In the genomic region with DNA sequence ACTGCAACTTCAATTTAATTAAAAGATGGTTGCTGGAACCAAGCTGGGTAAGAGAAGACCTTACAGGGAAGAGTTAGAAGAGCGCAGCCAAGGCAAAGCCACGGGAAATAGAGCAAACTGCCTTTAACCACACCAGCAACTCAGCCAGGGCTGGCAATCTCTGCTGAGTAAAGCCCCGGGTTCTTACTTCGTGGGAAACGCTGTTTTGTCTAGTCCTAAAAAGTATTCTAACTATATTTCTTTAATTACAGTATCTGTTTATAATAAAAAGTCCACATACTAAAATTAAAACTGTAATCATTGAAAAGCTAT, we compare ENCODE assay signal across 8 mouse cellular contexts.
DNase-seq lines count a peak whose midpoint lies in the region; ATAC-seq and TF ChIP-seq lines count a peak whose summit lies in the region.

No protein-coding gene starts in this region.

- no peaks in the 10 kb centered on the region for H3K36me3 ChIP-seq in kidney, embryonic 16.5 days (ENCODE audit: insufficient read depth, low read length)
- H3K36me3 ChIP-seq in forebrain, embryonic 12.5 days (replicated peaks) = no peaks in the 10 kb centered on the region
- no peaks in the 10 kb centered on the region for H3K36me3 ChIP-seq in midbrain, embryonic 14.5 days (ENCODE audit: control insufficient read depth, insufficient read depth, low read length)

- DNase-seq in kidney, adult 9 months = no peak
- peak; percentile 42 for DNase-seq in kidney, postnatal 10 days
- DNase-seq in midbrain, embryonic 14.5 days = no peak
- DNase-seq in natural killer cell, adult 2 months (ENCODE audit: low spot score in 2 of 2) = no peak
- no peak for DNase-seq in layer of hippocampus, postnatal 25 days (ENCODE audit: extremely low spot score in 1 of 2, low spot score in 1 of 2)

- H3K27ac ChIP-seq in kidney, embryonic 16.5 days (ENCODE audit: low read length) = peak overlapping the region; percentile 82
- H3K27ac ChIP-seq in bone marrow, adult 2 months (ENCODE audit: control insufficient read depth, insufficient read depth, low read depth, low read length, poor library complexity) = peak overlapping the region; percentile 82
- H3K27ac ChIP-seq in forebrain, embryonic 12.5 days = peak overlapping the region; percentile 67
- H3K27ac ChIP-seq in midbrain, embryonic 14.5 days (replicated peaks; ENCODE audit: low read depth, low read length) = peak overlapping the region; percentile 88

- peak overlapping the region; percentile 59 for H3K4me2 ChIP-seq in kidney, embryonic 16.5 days (replicated peaks; ENCODE audit: low read depth, low read length)
- H3K4me2 ChIP-seq in forebrain, embryonic 12.5 days = peak overlapping the region; percentile 51
- peak overlapping the region; percentile 69 for H3K4me2 ChIP-seq in midbrain, embryonic 14.5 days (ENCODE audit: low read length)

- no peak for TF ChIP-seq CTCF in bone marrow, adult 2 months (IDR thresholded peaks at IDR 0.05; ENCODE audit: control insufficient read depth, insufficient read depth, low read length)

- WGBS in kidney, embryonic 16.5 days = 19% methylated on average over 5 of the region's 5 CpGs
- 0% methylated on average over 5 of the region's 5 CpGs for WGBS in bone marrow, adult 2 months
- WGBS in forebrain, embryonic 12.5 days = 45% methylated on average over 5 of the region's 5 CpGs
- WGBS in midbrain, embryonic 14.5 days = 34% methylated on average over 5 of the region's 5 CpGs

- no peaks in the 10 kb centered on the region for H3K27me3 ChIP-seq in kidney, embryonic 16.5 days (ENCODE audit: insufficient read depth, low read length)
- no peaks in the 10 kb centered on the region for H3K27me3 ChIP-seq in forebrain, embryonic 12.5 days
- no peaks in the 10 kb centered on the region for H3K27me3 ChIP-seq in midbrain, embryonic 14.5 days (ENCODE audit: control insufficient read depth, insufficient read depth, low read length)

- H3K4me3 ChIP-seq in kidney, embryonic 16.5 days (ENCODE audit: low read length) = peak overlapping the region; percentile 59
- H3K4me3 ChIP-seq in bone marrow, adult 2 months (replicated peaks; ENCODE audit: control insufficient read depth, low read depth, low read length) = peak overlapping the region; percentile 82
- H3K4me3 ChIP-seq in forebrain, embryonic 12.5 days (replicated peaks) = peak overlapping the region; percentile 47
- peak overlapping the region; percentile 50 for H3K4me3 ChIP-seq in midbrain, embryonic 14.5 days (replicated peaks; ENCODE audit: low read depth, low read length)

- no peak for TF ChIP-seq POLR2A in bone marrow, adult 2 months (IDR thresholded peaks at IDR 0.05; ENCODE audit: borderline replicate concordance, control insufficient read depth, low read depth, low read length)

- peak; percentile 55; the same call in 1 of the 2 replicates for ATAC-seq in kidney, embryonic 16.5 days (ENCODE audit: low FRiP score, low TSS enrichment)
- ATAC-seq in forebrain, embryonic 12.5 days (ENCODE audit: low FRiP score) = peak; percentile 42; the same call in 1 of the 2 replicates
- no peak for ATAC-seq in midbrain, embryonic 14.5 days (ENCODE audit: low FRiP score, low TSS enrichment)

- H3K9ac ChIP-seq in kidney, embryonic 16.5 days (replicated peaks; ENCODE audit: low read length) = peak overlapping the region; percentile 61
- peak overlapping the region; percentile 39 for H3K9ac ChIP-seq in forebrain, embryonic 12.5 days
- peak overlapping the region; percentile 60 for H3K9ac ChIP-seq in midbrain, embryonic 14.5 days (replicated peaks; ENCODE audit: low read length)

- no peaks in the 10 kb centered on the region for H3K9me3 ChIP-seq in kidney, embryonic 16.5 days (ENCODE audit: low read length)
- no peaks in the 10 kb centered on the region for H3K9me3 ChIP-seq in forebrain, embryonic 12.5 days
- no peaks in the 10 kb centered on the region for H3K9me3 ChIP-seq in midbrain, embryonic 14.5 days (ENCODE audit: control insufficient read depth, low read length)

- peaks cover 3% of the 10 kb centered on the region; the same call in 1 of the 2 replicates for H3K4me1 ChIP-seq in kidney, embryonic 16.5 days (ENCODE audit: insufficient read depth, low read length)
- peaks cover 2% of the 10 kb centered on the region; the same call in 1 of the 2 replicates for H3K4me1 ChIP-seq in bone marrow, adult 2 months (ENCODE audit: control insufficient read depth, insufficient read depth, low read length)
- H3K4me1 ChIP-seq in forebrain, embryonic 12.5 days = peaks cover 11% of the 10 kb centered on the region
- H3K4me1 ChIP-seq in midbrain, embryonic 14.5 days (ENCODE audit: control insufficient read depth, insufficient read depth, low read length) = peaks cover 13% of the 10 kb centered on the region
